Mouse (Mus musculus) hindbrain, postnatal 0 days (tissue): ENCODE measurements around the gene Mapk12. TPM values are rescaled to one million over a fixed set of nuclear protein-coding genes. Genes with fewer than 3 reads are reported as not detected.
A peak's percentile ranks its signal among the peaks of the same experiment; 100 is the strongest.

Experiments
- ATAC-seq: fragments of 200-750 bp; cut with Nextera tagmentation; 2 replicates; pipeline ENCODE4 v1.8.0; 2017; ENCODE audit warnings: mild to moderate bottlenecking, moderate TSS enrichment, moderate library complexity
- DNase-seq: peaks from one replicate; pipeline ENCODE4 v3.0.0-alpha.2; 2015; ENCODE audit warnings: low spot score
- H3K27ac ChIP-seq: fragments of 300-500 bp; sonication (generic); 2 replicates; pipeline ENCODE4 v1.5.1; 2014; ENCODE audit warnings: mild to moderate bottlenecking
- H3K27me3 ChIP-seq: fragments of 300-500 bp; sonication (generic); 2 replicates; pipeline ENCODE4 v1.6.1; 2014; ENCODE audit warnings: low read length, mixed read lengths; ENCODE audit not compliant: insufficient read depth
- H3K36me3 ChIP-seq: fragments of 300-500 bp; sonication (generic); 2 replicates; pipeline ENCODE4 v1.6.1; 2014; ENCODE audit warnings: low read length, mixed read lengths; ENCODE audit not compliant: insufficient read depth
- H3K4me1 ChIP-seq: fragments of 300-500 bp; sonication (generic); 2 replicates; pipeline ENCODE4 v1.6.1; 2014; ENCODE audit warnings: antibody characterized with exemption, low read length, mixed read lengths; ENCODE audit not compliant: insufficient read depth
- H3K4me2 ChIP-seq: fragments of 300-500 bp; sonication (generic); 2 replicates; pipeline ENCODE4 v1.6.1; 2014; ENCODE audit warnings: low read depth, mild to moderate bottlenecking, low read length, moderate library complexity, mixed read lengths
- H3K4me3 ChIP-seq: fragments of 300-500 bp; sonication (generic); 2 replicates; pipeline ENCODE4 v1.5.1; 2014; ENCODE audit warnings: low read length
- H3K9ac ChIP-seq: fragments of 300-500 bp; sonication (generic); replicated peaks from 2 replicates; pipeline ENCODE4 v1.6.1; 2014; ENCODE audit warnings: mild to moderate bottlenecking, low read length, moderate library complexity, mixed read lengths
- H3K9me3 ChIP-seq: fragments of 300-500 bp; sonication (generic); 2 replicates; pipeline ENCODE4 v1.6.1; 2016; ENCODE audit warnings: low read length, mixed read lengths
- CTCF ChIP-seq: IDR thresholded peaks from 2 replicates; pipeline ENCODE4 v1.5.1; 2016; ENCODE audit warnings: antibody characterized with exemption, control low read depth, low read depth
- WGBS: fragments of 180-500 bp; shearing (Covaris S2); extraction: QIAGEN DNeasy Blood & Tissue Kit; methylation state at CpG from one replicate; pipeline ENCODE4 v1.1.7; 2014; 5-methylcytosine and 5-hydroxymethylcytosine counted together
- polyA plus RNA-seq: library from polyadenylated mRNA; unstranded; fragments of >200 nt; fragmentation: Nextera tagmentation; extraction: Ambion mirVana; gene quantifications from 2 replicates; pipeline ENCODE4 v1.2.1, GENCODE M21; 2015
- total RNA-seq: library from RNA; depleted of rRNA; stranded (reverse); fragments of >200 nt; gene quantifications from 2 replicates; pipeline ENCODE4 v1.2.3, GENCODE M21; 2014

The Mapk12 gene
- total and polyA plus RNA-seq, 2 experiments from 2014 or later: 2.6 to 4.8 TPM

DNA sequence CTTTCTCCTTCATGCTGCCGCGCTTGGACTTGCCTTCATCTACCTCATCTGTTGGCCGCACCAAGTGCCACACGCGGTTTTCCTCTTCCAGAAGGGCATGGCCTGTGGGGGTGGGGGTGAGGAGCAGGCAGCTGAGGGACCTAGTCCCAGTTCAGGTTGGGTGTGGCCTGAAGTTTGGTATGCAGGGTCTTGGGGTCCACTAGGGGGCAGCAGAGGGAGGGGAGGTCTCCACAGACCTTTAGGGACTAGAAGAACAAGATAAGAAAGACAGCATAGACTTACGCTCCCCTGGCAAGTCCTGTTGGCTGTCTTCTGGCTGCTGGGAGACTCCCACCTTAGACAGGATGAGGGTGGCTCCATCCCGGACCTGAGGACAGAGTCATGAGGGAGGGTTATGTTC, 17.5 kb upstream of the Mapk12 start:
- H3K4me2 ChIP-seq: no peak overlapping the region
- WGBS: 72% methylated on average over 7 of the region's 7 CpGs
- H3K27me3 ChIP-seq: no peaks in the 10 kb centered on the region
- 0 out of 2 replicates have a peak, but pooled peaks have one; percentile 35 for ATAC-seq
- H3K4me1 ChIP-seq: no peaks in the 10 kb centered on the region
- DNase-seq: peak; percentile 81
- no peak overlapping the region for H3K27ac ChIP-seq
- no peaks in the 10 kb centered on the region for H3K9me3 ChIP-seq
- peaks cover 90% of the 10 kb centered on the region for H3K36me3 ChIP-seq
- H3K4me3 ChIP-seq: no peak overlapping the region
- peak; percentile 82 for TF ChIP-seq CTCF
- H3K9ac ChIP-seq: no peak overlapping the region

DNA sequence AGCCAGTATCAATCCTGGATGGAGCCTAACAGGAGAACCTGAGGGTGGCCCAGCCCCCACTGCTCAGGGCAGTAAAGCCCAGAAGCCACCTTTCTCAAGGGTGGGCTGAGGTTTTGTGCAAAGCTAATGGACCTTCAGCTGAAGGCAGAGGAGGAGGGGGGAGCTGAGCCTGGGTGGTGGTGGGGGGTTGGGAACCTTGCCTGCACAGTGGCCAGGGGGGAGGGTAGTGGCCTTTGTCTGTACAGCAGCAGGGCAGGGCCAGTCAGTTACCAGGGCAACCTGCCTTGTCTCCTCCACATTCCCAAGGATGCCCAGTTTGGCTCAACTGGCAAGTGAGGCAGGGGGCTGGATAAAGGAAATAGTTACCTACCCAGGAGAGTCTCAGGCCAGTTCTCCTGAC, 11.8 kb upstream of the Mapk12 start:
- Histone ChIP-seq H3K4me2 (no peak overlapping the region), H3K4me1 (peaks cover 16% of the 10 kb centered on the region; the same call in 1 of the 2 replicates), H3K4me3 (no peak overlapping the region), H3K9ac (no peak overlapping the region), H3K27me3 (no peaks in the 10 kb centered on the region), H3K36me3 (peaks cover 35% of the 10 kb centered on the region), H3K27ac (no peak overlapping the region), H3K9me3 (no peaks in the 10 kb centered on the region)
- ATAC-seq (peak; percentile 27; the same call in 1 of the 2 replicates), DNase-seq (peak; percentile 32)
- TF ChIP-seq CTCF: no peak

DNA sequence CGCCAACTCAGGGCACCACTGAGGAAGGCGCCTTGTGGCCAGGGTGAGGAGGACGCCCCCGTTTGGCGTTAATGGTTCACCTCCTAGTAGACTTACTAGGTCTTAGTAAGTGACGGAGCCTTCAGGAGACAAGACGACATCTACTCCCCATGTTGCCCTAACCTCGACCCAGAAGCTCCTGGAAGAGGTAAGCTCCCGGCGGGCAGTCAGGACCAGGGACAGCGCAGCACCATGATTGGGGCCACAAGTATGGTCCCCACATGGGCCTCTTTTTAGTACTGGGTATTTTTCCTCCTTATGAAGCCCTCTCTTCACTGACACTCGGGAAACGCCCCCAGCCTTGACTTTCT, 9.5 kb upstream of the Mapk12 start:
- DNase-seq (peak; percentile 28), ATAC-seq (no peak)
- peak; percentile 31; the same call in 1 of the 2 replicates for TF ChIP-seq CTCF
- peak overlapping the region; percentile 76; the same call in 1 of the 2 replicates for H3K9ac ChIP-seq
- 3% methylated on average over 13 of the region's 13 CpGs for WGBS
- H3K9me3 ChIP-seq: no peaks in the 10 kb centered on the region
- H3K4me3 ChIP-seq: peak overlapping the region; percentile 74
- H3K4me2 ChIP-seq: peak overlapping the region; percentile 81
- H3K4me1 ChIP-seq: peaks cover 20% of the 10 kb centered on the region
- peaks cover 12% of the 10 kb centered on the region; the same call in 1 of the 2 replicates for H3K36me3 ChIP-seq
- no peak overlapping the region for H3K27ac ChIP-seq
- H3K27me3 ChIP-seq: no peaks in the 10 kb centered on the region

- DNase-seq: peak; percentile 69
- H3K4me3 ChIP-seq: peak within 1 kb of the TSS; percentile 74
- no peaks in the 10 kb centered on the region for H3K9me3 ChIP-seq
- no peak for TF ChIP-seq CTCF
- peak; percentile 54 for ATAC-seq
- peak within 1 kb of the TSS; percentile 72 for H3K27ac ChIP-seq
- under 1% methylated on average over 60 of the region's 61 CpGs for WGBS
- H3K36me3 ChIP-seq: peaks cover 8% of the 10 kb centered on the region; the same call in 1 of the 2 replicates
- H3K9ac ChIP-seq: peak within 1 kb of the TSS; percentile 76
- H3K4me2 ChIP-seq: peak within 1 kb of the TSS; percentile 81
- peaks cover 20% of the 10 kb centered on the region for H3K4me1 ChIP-seq
- H3K27me3 ChIP-seq: no peaks in the 10 kb centered on the region
Observed at GRCm38 (mm10) chr15:89149271-89150040, 9.0 kb upstream of the Mapk12 start, which contains the start of gene Mapk11. Mapk11 (minus strand) TSS chr15:89149628.

GRCm38 (mm10) chr15:89148496-89149270, 8.2 kb upstream of the Mapk12 start:
- ATAC-seq: 0 out of 2 replicates have a peak, but pooled peaks have one; percentile 11
- Histone ChIP-seq H3K9me3 (no peaks in the 10 kb centered on the region), H3K27me3 (no peaks in the 10 kb centered on the region), H3K36me3 (peaks cover 4% of the 10 kb centered on the region; the same call in 1 of the 2 replicates), H3K4me2 (peak overlapping the region; percentile 81), H3K9ac (peak overlapping the region; percentile 76), H3K4me3 (peak overlapping the region; percentile 74), H3K4me1 (peaks cover 20% of the 10 kb centered on the region), H3K27ac (peak overlapping the region; percentile 72)
- TF ChIP-seq CTCF: no peak
- DNase-seq: no peak
- WGBS: 4% methylated on average over 25 of the region's 25 CpGs

- no peak for ATAC-seq
- no peak for TF ChIP-seq CTCF
- no peak overlapping the region for H3K27ac ChIP-seq
Observed at GRCm38 (mm10) chr15:89147895-89148294, 7.4 kb upstream of the Mapk12 start.

More at GRCm38 (mm10) chr15:89147895-89148294, 7.4 kb upstream of the Mapk12 start:
- peaks cover 20% of the 10 kb centered on the region for H3K4me1 ChIP-seq
- H3K4me3 ChIP-seq: peak overlapping the region; percentile 74
- no peaks in the 10 kb centered on the region for H3K36me3 ChIP-seq
- H3K27me3 ChIP-seq: no peaks in the 10 kb centered on the region
- WGBS: 39% methylated on average over 4 of the region's 4 CpGs
- DNase-seq: no peak
- peak overlapping the region; percentile 81 for H3K4me2 ChIP-seq
- H3K9ac ChIP-seq: no peak overlapping the region
- H3K9me3 ChIP-seq: no peaks in the 10 kb centered on the region
